Mouse (Mus musculus) kidney, postnatal 0 days (tissue): ENCODE results near the gene Pim1. TPM values are rescaled to one million over a fixed set of nuclear protein-coding genes. Genes with fewer than 3 reads are reported as not detected.
A peak's percentile ranks its signal among the peaks of the same experiment; 100 is the strongest.

Experiments used
- ATAC-seq: fragments of 200-750 bp; cut with Nextera tagmentation; replicated peaks from 2 replicates; pipeline ENCODE4 v1.8.0; 2017; ENCODE audit warnings: low read depth, moderate number of reproducible peaks, moderate TSS enrichment, moderate library complexity; ENCODE audit not compliant: low FRiP score
- DNase-seq: peaks from one replicate; pipeline ENCODE4 v3.0.0-alpha.2; 2016; ENCODE audit warnings: low spot score
- H3K27ac ChIP-seq: fragments of 300-500 bp; sonication (generic); 2 replicates; pipeline ENCODE4 v1.5.1; 2014; ENCODE audit warnings: mild to moderate bottlenecking
- H3K27me3 ChIP-seq: fragments of 300-500 bp; sonication (generic); 2 replicates; pipeline ENCODE4 v1.6.1; 2014; ENCODE audit warnings: low read length, mixed read lengths; ENCODE audit not compliant: insufficient read depth
- H3K36me3 ChIP-seq: fragments of 300-500 bp; sonication (generic); 2 replicates; pipeline ENCODE4 v1.6.1; 2014; ENCODE audit warnings: low read length, mixed read lengths; ENCODE audit not compliant: insufficient read depth
- H3K4me1 ChIP-seq: fragments of 300-500 bp; sonication (generic); replicated peaks from 2 replicates; pipeline ENCODE4 v1.6.1; 2014; ENCODE audit warnings: antibody characterized with exemption, low read length, mixed read lengths; ENCODE audit not compliant: insufficient read depth
- H3K4me2 ChIP-seq: fragments of 300-500 bp; sonication (generic); 2 replicates; pipeline ENCODE4 v1.6.1; 2014; ENCODE audit warnings: mild to moderate bottlenecking, low read length, moderate library complexity, mixed read lengths
- H3K4me3 ChIP-seq: fragments of 300-500 bp; sonication (generic); replicated peaks from 2 replicates; pipeline ENCODE4 v1.5.1; 2014; ENCODE audit warnings: low read depth, low read length
- H3K9ac ChIP-seq: fragments of 300-500 bp; sonication (generic); 2 replicates; pipeline ENCODE4 v1.6.1; 2014; ENCODE audit warnings: low read depth, low read length
- H3K9me3 ChIP-seq: fragments of 300-500 bp; sonication (generic); replicated peaks from 2 replicates; pipeline ENCODE4 v1.6.1; 2016; ENCODE audit warnings: low read length, inconsistent platforms, mixed read lengths
- CTCF ChIP-seq: IDR thresholded peaks from 2 replicates; pipeline ENCODE4 v1.5.1; 2016; ENCODE audit warnings: antibody characterized with exemption, low read depth, mild to moderate bottlenecking, moderate library complexity
- WGBS: fragments of 180-500 bp; shearing (Covaris S2); extraction: QIAGEN DNeasy Blood & Tissue Kit; methylation state at CpG from one replicate; pipeline ENCODE4 v1.1.7; 2014; 5-methylcytosine and 5-hydroxymethylcytosine counted together
- polyA plus RNA-seq: library from polyadenylated mRNA; unstranded; fragments of >200 nt; fragmentation: Nextera tagmentation; extraction: Ambion mirVana; gene quantifications from 2 replicates; pipeline ENCODE4 v1.2.1, GENCODE M21; 2015

Pim1 gene
- polyA plus RNA-seq, 1 experiment from 2014 or later: 21.3 TPM

- no peaks in the 10 kb centered on the region for H3K9me3 ChIP-seq
- H3K4me2 ChIP-seq: peak overlapping the region; percentile 85
- H3K36me3 ChIP-seq: peaks cover 13% of the 10 kb centered on the region
- no peaks in the 10 kb centered on the region for H3K27me3 ChIP-seq
- ATAC-seq: no peak
- H3K4me1 ChIP-seq: peaks cover 6% of the 10 kb centered on the region; the same call in 1 of the 2 replicates
- peak; percentile 66 for DNase-seq
- peak overlapping the region; percentile 94 for H3K27ac ChIP-seq
- TF ChIP-seq CTCF: no peak
- H3K9ac ChIP-seq: peak overlapping the region; percentile 97
- under 1% methylated on average over 48 of the region's 48 CpGs for WGBS
- peak overlapping the region; percentile 96 for H3K4me3 ChIP-seq
Measured at GRCm38 (mm10) chr17:29491591-29492268, 1.2 kb downstream of the Pim1 start.

- H3K27me3 ChIP-seq: no peaks in the 10 kb centered on the region
- H3K9me3 ChIP-seq: no peaks in the 10 kb centered on the region
- H3K9ac ChIP-seq: peak overlapping the region; percentile 97
- peak overlapping the region; percentile 96 for H3K4me3 ChIP-seq
- peak overlapping the region; percentile 85 for H3K4me2 ChIP-seq
- peaks cover 6% of the 10 kb centered on the region; the same call in 1 of the 2 replicates for H3K4me1 ChIP-seq
- peak; percentile 96 for DNase-seq
- no peak for ATAC-seq
- peak; percentile 90 for TF ChIP-seq CTCF
- H3K36me3 ChIP-seq: peaks cover 13% of the 10 kb centered on the region
- under 1% methylated on average over 22 of the region's 22 CpGs for WGBS
- H3K27ac ChIP-seq: peak overlapping the region; percentile 94
Measured at GRCm38 (mm10) chr17:29492269-29493191, 2.0 kb downstream of the Pim1 start.

- no peaks in the 10 kb centered on the region for H3K27me3 ChIP-seq
- peak overlapping the region; percentile 85 for H3K4me2 ChIP-seq
- H3K4me1 ChIP-seq: peaks cover 6% of the 10 kb centered on the region; the same call in 1 of the 2 replicates
- H3K27ac ChIP-seq: peak overlapping the region; percentile 94; the same call in 1 of the 2 replicates
- DNase-seq: no peak
- peak overlapping the region; percentile 96; the same call in 1 of the 2 replicates for H3K4me3 ChIP-seq
- H3K9me3 ChIP-seq: no peaks in the 10 kb centered on the region
- WGBS: 81% methylated on average over 11 of the region's 11 CpGs
- H3K36me3 ChIP-seq: peaks cover 13% of the 10 kb centered on the region
- no peak for ATAC-seq
- H3K9ac ChIP-seq: no peak overlapping the region
- no peak for TF ChIP-seq CTCF
Measured at GRCm38 (mm10) chr17:29493461-29493980, 3.0 kb downstream of the Pim1 start.

DNA sequence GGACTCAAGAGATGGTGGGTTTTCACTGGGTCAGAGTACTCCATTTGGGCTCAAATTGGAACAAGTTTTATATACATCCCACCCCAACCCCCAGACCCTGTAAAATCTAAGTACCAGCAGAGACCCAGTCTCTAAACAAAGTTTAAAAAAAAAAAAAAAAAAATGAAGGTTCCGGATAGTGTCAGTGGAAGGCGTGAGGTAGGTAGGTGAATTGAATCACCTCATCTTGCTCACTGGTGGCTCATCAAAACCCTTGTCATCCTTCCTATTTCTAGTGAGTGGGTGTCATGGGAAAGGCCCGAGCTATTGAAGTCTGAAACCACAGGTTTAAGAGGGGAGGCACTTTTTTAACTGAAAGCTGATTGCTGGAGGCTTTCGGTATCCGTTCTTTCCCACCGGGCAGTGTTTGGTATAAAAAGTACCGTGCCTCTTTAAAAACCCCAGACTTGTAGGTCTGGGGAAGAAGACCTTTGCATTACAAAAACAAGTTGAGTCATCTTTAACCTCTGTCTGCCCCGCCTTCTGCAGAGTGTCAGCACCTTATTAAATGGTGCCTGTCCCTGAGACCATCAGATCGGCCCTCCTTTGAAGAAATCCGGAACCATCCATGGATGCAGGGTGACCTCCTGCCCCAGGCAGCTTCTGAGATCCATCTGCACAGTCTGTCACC is 3.6 kb downstream of the Pim1 start:
- H3K4me2 ChIP-seq: no peak overlapping the region
- no peak overlapping the region for H3K9ac ChIP-seq
- 63% methylated on average over 10 of the region's 10 CpGs for WGBS
- no peak for ATAC-seq
- TF ChIP-seq CTCF: no peak
- peaks cover 6% of the 10 kb centered on the region; the same call in 1 of the 2 replicates for H3K4me1 ChIP-seq
- no peak for DNase-seq
- H3K4me3 ChIP-seq: no peak overlapping the region
- H3K36me3 ChIP-seq: peaks cover 13% of the 10 kb centered on the region
- H3K9me3 ChIP-seq: no peaks in the 10 kb centered on the region
- H3K27me3 ChIP-seq: no peaks in the 10 kb centered on the region
- H3K27ac ChIP-seq: no peak overlapping the region; the same call in 1 of the 2 replicates

GRCm38 (mm10) chr17:29494732-29495076 is 4.2 kb downstream of the Pim1 start:
- TF ChIP-seq CTCF: no peak
- Histone ChIP-seq H3K36me3 (peaks cover 13% of the 10 kb centered on the region), H3K27ac (no peak overlapping the region), H3K27me3 (no peaks in the 10 kb centered on the region), H3K4me1 (peaks cover 6% of the 10 kb centered on the region; the same call in 1 of the 2 replicates), H3K4me2 (no peak overlapping the region), H3K9ac (no peak overlapping the region), H3K4me3 (no peak overlapping the region), H3K9me3 (no peaks in the 10 kb centered on the region)
- ATAC-seq (no peak), DNase-seq (no peak)
- 59% methylated on average over 7 of the region's 8 CpGs for WGBS
